Mouse (Mus musculus) megakaryocyte-erythroid progenitor cell, adult 5-6 weeks (primary cell): ENCODE measurements around the gene Cdkn2d. TPM values are rescaled to one million over a fixed set of nuclear protein-coding genes. Genes with fewer than 3 reads are reported as not detected.
A peak's percentile ranks its signal among the peaks of the same experiment; 100 is the strongest.

Experiments used
- ATAC-seq: replicated peaks from 2 replicates; pipeline ENCODE4 v1.8.0; 2016; ENCODE audit warnings: mild to moderate bottlenecking, inconsistent platforms; ENCODE audit not compliant: severe bottlenecking, poor library complexity, low FRiP score, low TSS enrichment
- total RNA-seq, 2 experiments: library from RNA; stranded (forward) in 1 of 2; stranded (reverse) in 1 of 2; fragments of 200-1000, 215-1000 nt in 1 of 2; fragments of >200 nt in 1 of 2; fragmentation: Nextera tagmentation in 1 of 2; gene quantifications; 2 replicates each; pipeline ENCODE4 v1.2.3; 2014 to 2017

The Cdkn2d gene
- total RNA-seq, 2 experiments from 2014 or later, result 7.4 to 8.5 TPM

GRCm38 (mm10) chr9:21251116-21251735 lies 40.0 kb downstream of the Cdkn2d start:
- ATAC-seq, result no peak

DNA sequence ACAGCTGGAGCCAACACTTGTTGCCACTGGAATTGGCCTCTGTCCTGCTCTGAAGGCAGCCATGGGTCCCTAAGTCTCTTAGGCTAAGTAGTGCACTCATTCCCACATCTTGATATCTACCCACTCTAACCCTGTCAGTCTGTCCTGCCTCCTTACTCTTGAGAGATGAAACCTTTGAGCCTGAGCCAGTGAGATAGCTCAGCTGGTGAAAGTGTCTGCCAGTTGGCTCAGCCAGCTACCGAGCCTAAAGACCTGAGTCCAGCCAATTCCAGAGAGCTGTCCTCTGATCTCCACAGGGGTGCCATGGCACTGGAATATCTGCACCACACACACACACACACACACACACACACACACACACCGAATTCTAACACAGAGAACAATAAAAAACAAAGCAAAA lies 40.7 kb downstream of the Cdkn2d start:
- ATAC-seq, result no peak

DNA sequence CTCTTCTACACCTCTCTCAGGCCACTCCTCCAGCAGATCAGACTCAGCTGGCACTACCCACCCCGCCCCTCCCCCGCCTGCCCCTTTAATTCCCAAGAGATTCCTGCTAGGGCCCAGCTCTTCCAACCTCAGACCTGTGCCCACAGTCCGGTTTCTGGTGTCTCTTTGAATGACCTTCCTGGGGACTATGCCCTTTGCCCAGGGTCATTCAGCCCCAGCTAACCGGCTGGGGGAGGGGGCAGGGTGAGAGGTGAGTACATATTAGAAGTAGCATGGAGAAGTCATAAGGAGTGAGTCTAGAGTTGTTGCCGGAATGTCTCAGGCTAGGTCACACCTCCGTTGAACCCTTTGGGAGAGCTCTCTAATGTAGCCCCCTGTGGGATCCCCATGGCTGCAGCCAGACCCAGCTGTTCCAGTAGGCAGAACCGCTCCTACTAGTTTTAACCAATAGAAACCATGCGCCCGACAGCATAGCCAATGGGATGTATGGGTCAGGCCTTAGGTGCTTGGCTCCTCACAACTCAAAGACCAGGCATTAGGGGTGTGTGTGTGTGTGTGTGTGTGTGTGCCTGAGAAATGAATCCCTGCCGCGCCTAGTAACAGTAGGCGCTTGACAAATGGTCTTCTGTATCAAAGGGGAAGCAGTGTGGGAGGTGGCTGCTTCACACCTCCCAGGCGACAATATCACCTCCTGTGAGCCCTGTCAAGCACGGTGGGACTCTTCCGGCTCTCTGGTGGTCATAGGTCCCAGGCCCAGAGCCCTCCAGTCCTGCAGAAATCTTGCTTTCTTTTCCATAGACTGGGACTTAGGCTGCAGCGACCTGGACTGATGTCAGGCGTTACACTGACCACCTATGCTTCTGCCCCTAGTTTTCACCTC lies 41.3 kb downstream of the Cdkn2d start:
- no peak for ATAC-seq

- 0 out of 2 replicates have a peak, but pooled peaks have one; percentile 23 for ATAC-seq
Measured at GRCm38 (mm10) chr9:21248326-21248725, 42.9 kb downstream of the Cdkn2d start, which contains the start of gene S1pr5. TSS of gene S1pr5 (minus strand) at chr9:21248443.

DNA sequence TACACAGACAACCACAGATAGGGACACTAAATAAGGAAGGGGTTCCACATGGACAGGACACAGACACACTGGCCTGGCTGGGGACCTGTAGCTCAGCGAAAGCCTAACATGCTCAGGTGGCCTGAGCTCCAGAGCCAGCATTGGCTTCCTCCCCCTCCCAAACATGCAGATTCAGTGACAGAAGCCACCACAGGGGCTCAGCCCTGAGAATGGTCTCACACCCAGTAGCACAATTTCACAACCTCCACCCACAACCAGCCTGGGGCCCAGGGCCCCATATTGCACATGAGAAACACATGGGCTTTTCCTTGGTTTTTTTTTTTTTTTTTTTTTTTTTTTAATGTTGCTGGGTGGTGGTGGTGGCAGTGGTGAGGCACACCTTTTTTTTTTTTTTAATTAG lies 44.9 kb downstream of the Cdkn2d start:
- no peak for ATAC-seq

DNA sequence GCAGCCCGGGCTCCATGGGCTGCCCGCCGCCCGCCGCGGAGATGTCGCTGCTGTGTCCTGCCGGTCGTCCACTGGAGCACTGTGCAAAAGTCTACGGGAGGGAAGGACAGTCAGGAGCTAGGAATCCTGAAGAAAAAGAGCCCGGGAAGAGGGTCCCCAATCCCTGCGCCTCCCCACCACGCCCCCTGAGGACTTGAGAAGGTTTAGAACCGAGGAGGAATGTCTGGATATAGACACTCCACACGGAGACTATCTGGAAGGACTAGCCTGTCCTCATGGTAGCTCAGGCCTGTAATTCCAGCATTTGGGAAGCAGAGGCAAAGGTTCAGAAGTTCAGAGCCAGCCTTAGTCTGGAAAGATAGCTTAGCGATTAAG lies 46.1 kb downstream of the Cdkn2d start:
- ATAC-seq, result no peak

GRCm38 (mm10) chr9:21244428-21245112 lies 46.6 kb downstream of the Cdkn2d start:
- no peak for ATAC-seq

GRCm38 (mm10) chr9:21243826-21244427 lies 47.3 kb downstream of the Cdkn2d start:
- no peak for ATAC-seq

GRCm38 (mm10) chr9:21241343-21241742 lies 49.9 kb downstream of the Cdkn2d start:
- peak; percentile 72 for ATAC-seq

DNA sequence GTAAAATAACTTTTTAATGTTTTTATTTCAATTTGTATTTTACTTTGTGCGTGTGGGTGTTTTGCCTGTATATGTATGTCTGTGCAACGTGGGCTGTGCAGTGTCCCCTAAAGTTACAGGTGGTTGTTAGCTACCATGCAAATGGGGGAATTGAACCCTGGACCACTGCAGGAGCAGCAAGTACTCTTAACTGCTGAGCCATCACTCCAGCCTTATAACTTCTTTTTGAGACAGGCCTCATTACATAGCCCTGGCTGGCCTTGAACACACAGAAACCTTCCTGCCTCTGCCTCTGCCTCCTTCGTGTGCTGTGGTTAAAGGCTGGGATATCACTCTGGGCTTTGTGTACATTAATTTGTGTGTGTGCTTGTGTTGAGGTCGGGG lies 51.8 kb downstream of the Cdkn2d start:
- no peak for ATAC-seq

- peak; percentile 53 for ATAC-seq
Measured at GRCm38 (mm10) chr9:21238733-21239464, 52.3 kb downstream of the Cdkn2d start, which contains the start of gene Keap1. TSS of gene Keap1 (minus strand) at chr9:21239361.

Other genes with a start within 250 kb of the Cdkn2d start
- 10.2 TPM in 1 of 2 replicates, not detected in the other for gene Zglp1, start 224.3 kb downstream of the Cdkn2d start, total RNA-seq (2014; fragmentation: Nextera tagmentation)
- gene Zglp1, start 224.3 kb downstream of the Cdkn2d start, total RNA-seq (2017), result 1.7 TPM in 1 of 2 replicates, not detected in the other
- 4.5 TPM in 1 of 2 replicates, not detected in the other for gene Gm49373, start 218.3 kb downstream of the Cdkn2d start, total RNA-seq (2014; fragmentation: Nextera tagmentation)
- gene Gm49373, start 218.3 kb downstream of the Cdkn2d start, total RNA-seq (2017), result not detected in 2 replicates
- gene Fdx1l, start 217.8 kb downstream of the Cdkn2d start, total RNA-seq (2014; fragmentation: Nextera tagmentation), result 66.9 and 79.7 TPM in 2 replicates
- 60.6 and 70.5 TPM in 2 replicates for gene Fdx1l, start 217.8 kb downstream of the Cdkn2d start, total RNA-seq (2017)
- gene Gm38431, start 199.4 kb downstream of the Cdkn2d start, total RNA-seq (2014; fragmentation: Nextera tagmentation), result 38.6 and 39.7 TPM in 2 replicates
- 5.9 and 15.6 TPM in 2 replicates for gene Gm38431, start 199.4 kb downstream of the Cdkn2d start, total RNA-seq (2017)
- gene Raver1, start 199.4 kb downstream of the Cdkn2d start, total RNA-seq (2014; fragmentation: Nextera tagmentation), result 66.3 and 81.1 TPM in 2 replicates
- 12.9 and 16.8 TPM in 2 replicates for gene Raver1, start 199.4 kb downstream of the Cdkn2d start, total RNA-seq (2017)
- gene Tyk2, start 160.2 kb downstream of the Cdkn2d start, total RNA-seq (2014; fragmentation: Nextera tagmentation), result 24.9 and 40.0 TPM in 2 replicates
- 13.2 and 14.4 TPM in 2 replicates for gene Tyk2, start 160.2 kb downstream of the Cdkn2d start, total RNA-seq (2017)
- 182 and 193 TPM in 2 replicates for gene Cdc37, start 141.4 kb downstream of the Cdkn2d start, total RNA-seq (2014; fragmentation: Nextera tagmentation)
- 385 and 442 TPM in 2 replicates for gene Cdc37, start 141.4 kb downstream of the Cdkn2d start, total RNA-seq (2017)
- gene Pde4a, start 125.7 kb downstream of the Cdkn2d start, total RNA-seq (2014; fragmentation: Nextera tagmentation), result 23.5 and 24.3 TPM in 2 replicates
- gene Pde4a, start 125.7 kb downstream of the Cdkn2d start, total RNA-seq (2017), result 2.2 and 3.8 TPM in 2 replicates
- gene Keap1, start 52.0 kb downstream of the Cdkn2d start, total RNA-seq (2014; fragmentation: Nextera tagmentation), result 25.3 and 27.2 TPM in 2 replicates
- 32.7 and 39.8 TPM in 2 replicates for gene Keap1, start 52.0 kb downstream of the Cdkn2d start, total RNA-seq (2017)
- gene S1pr5, start 43.0 kb downstream of the Cdkn2d start, total RNA-seq (2014; fragmentation: Nextera tagmentation), result 0.59 TPM in 1 of 2 replicates, not detected in the other
- gene S1pr5, start 43.0 kb downstream of the Cdkn2d start, total RNA-seq (2017), result 1.1 TPM in 1 of 2 replicates, not detected in the other
- 8.9 and 13.9 TPM in 2 replicates for gene Atg4d, start 26.1 kb downstream of the Cdkn2d start, total RNA-seq (2014; fragmentation: Nextera tagmentation)
- 11.9 and 25.7 TPM in 2 replicates for gene Atg4d, start 26.1 kb downstream of the Cdkn2d start, total RNA-seq (2017)
- gene Kri1, start 3.4 kb downstream of the Cdkn2d start, total RNA-seq (2014; fragmentation: Nextera tagmentation), result 50.7 and 81.7 TPM in 2 replicates
- 55.3 and 86.3 TPM in 2 replicates for gene Kri1, start 3.4 kb downstream of the Cdkn2d start, total RNA-seq (2017)
- gene Ap1m2, start 20.9 kb upstream of the Cdkn2d start, total RNA-seq (2014; fragmentation: Nextera tagmentation), result 0.42 TPM in 1 of 2 replicates, not detected in the other
- not detected in 2 replicates for gene Ap1m2, start 20.9 kb upstream of the Cdkn2d start, total RNA-seq (2017)
- 25.8 and 30.7 TPM in 2 replicates for gene Slc44a2, start 29.3 kb upstream of the Cdkn2d start, total RNA-seq (2014; fragmentation: Nextera tagmentation)
- gene Slc44a2, start 29.3 kb upstream of the Cdkn2d start, total RNA-seq (2017), result 22.6 and 23.7 TPM in 2 replicates
- 76.3 and 86.0 TPM in 2 replicates for gene Ilf3, start 76.5 kb upstream of the Cdkn2d start, total RNA-seq (2014; fragmentation: Nextera tagmentation)
- 67.3 and 88.4 TPM in 2 replicates for gene Ilf3, start 76.5 kb upstream of the Cdkn2d start, total RNA-seq (2017)
- gene Qtrt1, start 120.4 kb upstream of the Cdkn2d start, total RNA-seq (2014; fragmentation: Nextera tagmentation), result 56.6 and 56.8 TPM in 2 replicates
- gene Qtrt1, start 120.4 kb upstream of the Cdkn2d start, total RNA-seq (2017), result 23.5 and 36.1 TPM in 2 replicates
- gene Dnm2, start 133.5 kb upstream of the Cdkn2d start, total RNA-seq (2014; fragmentation: Nextera tagmentation), result 62.6 and 81.4 TPM in 2 replicates
- gene Dnm2, start 133.5 kb upstream of the Cdkn2d start, total RNA-seq (2017), result 58.7 and 63.8 TPM in 2 replicates
- 17.0 and 26.4 TPM in 2 replicates for gene Tmed1, start 218.8 kb upstream of the Cdkn2d start, total RNA-seq (2014; fragmentation: Nextera tagmentation)
- gene Tmed1, start 218.8 kb upstream of the Cdkn2d start, total RNA-seq (2017), result 13.5 and 14.6 TPM in 2 replicates
- gene AB124611, start 234.8 kb upstream of the Cdkn2d start, total RNA-seq (2014; fragmentation: Nextera tagmentation), result 2.5 and 5.3 TPM in 2 replicates
- 1.8 and 11.3 TPM in 2 replicates for gene AB124611, start 234.8 kb upstream of the Cdkn2d start, total RNA-seq (2017)